25 mouse cellular contexts compared by ENCODE assay signal in genomic region chr4:55474044-55474788, GRCm38 (mm10). TPM values are rescaled to one million over a fixed set of nuclear protein-coding genes. Genes with fewer than 3 reads are reported as not detected.
DNase-seq lines count a peak whose midpoint lies in the region; ATAC-seq and TF ChIP-seq lines count a peak whose summit lies in the region.
"Had no signal": no experiment of that assay in that cellular context is flagged by ENCODE, and none has a peak within 500 bp of the region (broad histone marks: within the 10 kb centered on the region; RNA-seq: fewer than 3 reads in every experiment).

No protein-coding gene starts in this region.

- intact Hi-C loops in left cerebral cortex, adult 2 months (cut with DNase I), result no loop called here

- ATAC-seq in forebrain, postnatal 0 days, result 0 out of 2 replicates have a peak, but pooled peaks have one; percentile 8
- ATAC-seq: forebrain, embryonic 16.5 days had no signal

- no peak for TF ChIP-seq CTCF in forebrain, postnatal 0 days (IDR thresholded peaks at IDR 0.05; ENCODE audit: low read depth)
- no peak for TF ChIP-seq CTCF in E14TG2a.4 (conservative IDR thresholded peaks at IDR 0.05; ENCODE audit: low read length)
- no peak for TF ChIP-seq CTCF in left cerebral cortex, adult 2 months (IDR thresholded peaks at IDR 0.05)

- H3K36me3 ChIP-seq in forebrain, postnatal 0 days (ENCODE audit: insufficient read depth), result no peaks in the 10 kb centered on the region
- H3K36me3 ChIP-seq in forebrain, embryonic 10.5 days (replicated peaks), result no peaks in the 10 kb centered on the region
- peaks cover 9% of the 10 kb centered on the region for H3K36me3 ChIP-seq in E14TG2a.4 (ENCODE audit: insufficient read depth, low read length)
- H3K36me3 ChIP-seq: heart, embryonic 15.5 days; hindbrain, embryonic 13.5 days; kidney, embryonic 15.5 days; liver, embryonic 15.5 days had no signal

- 59% methylated on average over 16 of the region's 16 CpGs for WGBS in forebrain, postnatal 0 days
- 89% methylated on average over 16 of the region's 16 CpGs for WGBS in forebrain, embryonic 10.5 days

- H3K9ac ChIP-seq in forebrain, postnatal 0 days, result no peak overlapping the region
- H3K9ac ChIP-seq: heart, embryonic 15.5 days; hindbrain, embryonic 13.5 days; kidney, embryonic 15.5 days; liver, embryonic 15.5 days; lung, embryonic 14.5 days had no signal

- no peak overlapping the region for H3K27ac ChIP-seq in forebrain, postnatal 0 days (ENCODE audit: low read depth, low read length)
- no peak overlapping the region for H3K27ac ChIP-seq in forebrain, embryonic 10.5 days
- no peak overlapping the region for H3K27ac ChIP-seq in left cerebral cortex, adult 2 months
- H3K27ac ChIP-seq: heart, embryonic 15.5 days; hindbrain, embryonic 13.5 days; kidney, embryonic 15.5 days; layer of hippocampus, adult 2 months; liver, embryonic 15.5 days had no signal

- H3K4me3 ChIP-seq in forebrain, postnatal 0 days (ENCODE audit: low read depth, low read length), result no peak overlapping the region
- H3K4me3 ChIP-seq in forebrain, embryonic 10.5 days, result no peak overlapping the region
- peak overlapping the region; percentile 5; the same call in 1 of the 2 replicates for H3K4me3 ChIP-seq in E14TG2a.4 (replicated peaks; ENCODE audit: low read length)
- no peak overlapping the region for H3K4me3 ChIP-seq in left cerebral cortex, adult 2 months
- H3K4me3 ChIP-seq: heart, embryonic 15.5 days; hindbrain, embryonic 13.5 days; kidney, embryonic 15.5 days; layer of hippocampus, adult 2 months; liver, embryonic 15.5 days had no signal

- H3K4me1 ChIP-seq in forebrain, postnatal 0 days (ENCODE audit: insufficient read depth), result no peaks in the 10 kb centered on the region
- peaks cover 14% of the 10 kb centered on the region for H3K4me1 ChIP-seq in forebrain, embryonic 10.5 days
- H3K4me1 ChIP-seq in E14TG2a.4 (replicated peaks; ENCODE audit: low read depth, low read length), result peaks cover 82% of the 10 kb centered on the region
- H3K4me1 ChIP-seq: liver, embryonic 15.5 days had no signal

- DNase-seq in forebrain, postnatal 0 days, result no peak
- no peak for DNase-seq in forebrain, embryonic 10.5 days (ENCODE audit: extremely low spot score, low spot score)
- peak; percentile 60 for DNase-seq in R1 (ENCODE audit: low read depth, low spot score)
- peak; percentile 81 for DNase-seq in fibroblast of lung, adult 2 months (ENCODE audit: low read depth)
- DNase-seq in left cerebral cortex, adult 2 months (ENCODE audit: extremely low spot score in 1 of 2, low spot score in 2 of 2), result no peak
- no peak for DNase-seq in kidney, adult 11 months
- DNase-seq: adrenal gland, adult 8-10 months; cerebellum, adult 9-10 months; cerebellum, postnatal 36 days; heart, postnatal 36 days; kidney, adult 18-20 months; kidney, postnatal 36 days; left cerebral cortex, postnatal 4 days; lung, embryonic 14.5 days; lung, postnatal 14 days; midbrain, embryonic 14.5 days; thymus, adult 18-20 months; thymus, postnatal 25 days had no signal

- no peaks in the 10 kb centered on the region for H3K9me3 ChIP-seq in forebrain, postnatal 0 days (ENCODE audit: low read length)
- no peaks in the 10 kb centered on the region for H3K9me3 ChIP-seq in forebrain, embryonic 10.5 days
- no peaks in the 10 kb centered on the region for H3K9me3 ChIP-seq in E14TG2a.4 (ENCODE audit: low read length)
- H3K9me3 ChIP-seq: heart, embryonic 15.5 days; hindbrain, embryonic 13.5 days; kidney, embryonic 15.5 days; liver, embryonic 15.5 days had no signal

- H3K27me3 ChIP-seq in forebrain, postnatal 0 days (ENCODE audit: insufficient read depth, low read length), result no peaks in the 10 kb centered on the region
- H3K27me3 ChIP-seq in forebrain, embryonic 10.5 days (ENCODE audit: poor library complexity, severe bottlenecking), result no peaks in the 10 kb centered on the region
- H3K27me3 ChIP-seq in E14TG2a.4 (ENCODE audit: insufficient read depth, low read length), result no peaks in the 10 kb centered on the region
- H3K27me3 ChIP-seq: heart, embryonic 15.5 days; hindbrain, embryonic 13.5 days; kidney, embryonic 15.5 days; liver, embryonic 15.5 days had no signal

- no peak overlapping the region for H3K4me2 ChIP-seq in forebrain, postnatal 0 days (ENCODE audit: low read depth)
- H3K4me2 ChIP-seq: heart, embryonic 15.5 days; hindbrain, embryonic 13.5 days; kidney, embryonic 15.5 days; liver, embryonic 15.5 days; lung, embryonic 14.5 days had no signal

RNA-seq across cellular contexts. Expression of gene Klf4, which starts 58.0 kb away (rescaled TPM):
- total RNA-seq in forebrain, postnatal 0 days (2014; rRNA removed), result 2.8 and 10.3 TPM in 2 replicates
- 3.3 and 3.4 TPM in 2 replicates for polyA plus RNA-seq in forebrain, postnatal 0 days (2015; fragmentation: Nextera tagmentation; extraction: Ambion mirVana)
- 0.80 and 0.83 TPM in 2 replicates for polyA plus RNA-seq in forebrain, embryonic 10.5 days (2016; fragmentation: Nextera tagmentation; extraction: Ambion mirVana)
- 10 to 100 TPM in 1 of 2 experiments, 1 to 10 TPM in 1; 7.7 to 14.3 TPM for total RNA-seq in left cerebral cortex, adult 2 months (2021)

Comparison
In these comparisons a context has a peak if more than half of its experiments do, and no peak if none do; other contexts are left out.
1. DNase-seq: peak in R1 (single experiment) and fibroblast of lung, adult 2 months (single experiment); none in forebrain, postnatal 0 days (single experiment), forebrain, embryonic 10.5 days (single experiment), left cerebral cortex, adult 2 months (0 of 2) and kidney, adult 11 months (single experiment).